Mouse (Mus musculus): ENCODE measurements around the gene Scg5.

Scg5 gene

DNA sequence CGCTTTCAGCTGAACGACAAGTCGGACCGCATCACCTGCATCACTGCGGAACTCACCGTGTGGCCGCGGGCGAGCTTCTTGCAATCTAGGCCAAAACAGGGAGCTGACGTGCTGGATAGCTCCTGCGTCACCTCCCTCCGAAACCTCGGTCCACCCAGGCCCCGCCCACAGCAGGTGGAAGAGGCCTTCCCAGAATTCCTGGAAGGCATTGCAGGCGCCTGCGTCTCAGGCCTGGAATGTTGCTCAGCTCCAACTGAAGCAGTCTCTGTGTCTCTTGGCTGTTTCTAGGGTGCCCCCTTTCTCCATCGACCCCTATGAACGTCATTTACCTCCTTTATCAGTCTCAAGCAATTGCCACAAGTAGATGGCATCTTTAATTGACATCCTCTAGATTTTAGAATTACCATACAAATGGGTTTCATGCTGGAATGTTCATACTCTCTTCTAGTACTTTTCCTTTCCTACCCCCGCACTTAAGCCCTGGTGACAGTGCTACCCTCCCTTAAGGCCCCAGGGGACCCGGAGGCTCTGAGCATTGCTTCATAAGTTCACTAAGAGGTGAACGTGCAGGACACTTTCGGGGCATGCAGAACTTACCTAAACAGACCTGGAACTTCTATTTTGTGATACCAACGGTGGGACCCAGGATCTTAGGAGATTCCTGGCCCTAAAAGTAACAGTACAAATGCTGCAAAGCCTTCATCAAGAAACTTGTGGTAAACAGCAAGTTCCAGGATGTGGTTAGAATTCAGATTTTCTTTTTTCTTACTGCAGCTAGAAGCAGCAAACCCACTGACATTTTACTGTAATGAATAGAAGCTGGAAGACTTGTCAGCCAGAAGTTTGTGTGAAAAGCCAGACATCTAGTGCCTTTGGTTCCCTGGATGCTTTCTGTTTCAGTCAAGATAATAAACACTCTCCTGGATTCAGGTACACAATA, at the start of gene Scg5:
Scg5 (minus strand) TSS at position 179 of the 940 bp plus-strand sequence.
- peak; percentile 78 for DNase-seq (ENCODE audit: low spot score)

DNA sequence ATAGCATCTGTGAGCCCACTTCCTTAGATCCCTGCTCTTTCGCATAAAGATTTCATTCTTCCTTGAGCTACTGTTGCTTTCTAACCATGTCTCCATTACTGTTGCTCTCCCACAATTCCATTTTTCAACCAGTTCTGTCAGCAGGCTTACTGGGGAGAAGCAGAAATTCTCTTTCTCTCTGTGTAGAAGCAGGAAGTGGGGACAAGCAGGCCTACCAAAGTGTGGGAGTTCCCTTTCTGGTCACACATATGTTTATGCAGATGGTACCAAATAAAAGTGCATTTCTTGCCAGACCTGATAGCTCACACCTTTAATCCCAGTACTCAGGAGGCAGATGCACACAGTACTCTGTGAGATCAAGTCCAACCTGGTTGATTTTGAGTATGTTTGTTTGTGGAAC, 41.2 kb upstream of the Scg5 start:
- DNase-seq (ENCODE audit: low spot score), result no peak

DNA sequence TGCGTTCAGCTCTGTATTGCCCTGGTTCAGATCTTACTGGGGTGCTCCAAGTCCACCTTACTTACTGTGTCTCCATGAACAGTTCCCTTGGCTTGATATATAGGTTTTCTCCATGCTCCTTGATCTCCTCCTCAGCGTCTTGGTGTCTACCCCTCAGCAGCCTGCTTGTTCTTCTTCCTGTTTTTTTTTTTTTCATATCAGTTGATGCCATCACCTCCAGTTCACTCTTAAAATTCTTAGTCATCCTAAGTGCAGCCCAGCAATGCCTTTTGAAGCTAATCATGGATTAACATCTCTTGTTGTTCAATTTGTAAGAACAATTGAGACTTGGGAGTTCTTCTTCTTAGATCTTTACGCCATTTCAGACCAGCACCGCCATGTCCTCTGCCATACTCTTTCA, 39.5 kb upstream of the Scg5 start:
- DNase-seq (ENCODE audit: low spot score), result no peak

DNA sequence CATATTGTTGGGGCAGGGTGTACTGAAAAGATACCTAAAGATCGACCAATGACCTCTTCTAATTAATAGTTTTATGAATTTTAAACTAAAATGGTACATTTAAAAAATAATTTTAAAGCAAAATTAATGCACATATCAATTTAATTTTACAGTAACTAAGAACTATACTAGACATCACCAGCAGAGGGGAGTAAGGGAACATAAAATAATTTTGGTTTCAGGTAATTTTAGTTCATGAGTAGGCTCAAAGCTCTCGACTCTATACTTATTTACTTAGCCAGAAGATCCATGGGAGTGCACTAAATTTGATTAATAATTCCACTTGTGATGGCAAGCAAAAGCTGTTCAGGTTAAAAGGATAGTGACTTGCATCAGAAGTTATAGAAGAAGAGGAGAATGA, 37.2 kb upstream of the Scg5 start:
- no peak for DNase-seq (ENCODE audit: low spot score)

DNA sequence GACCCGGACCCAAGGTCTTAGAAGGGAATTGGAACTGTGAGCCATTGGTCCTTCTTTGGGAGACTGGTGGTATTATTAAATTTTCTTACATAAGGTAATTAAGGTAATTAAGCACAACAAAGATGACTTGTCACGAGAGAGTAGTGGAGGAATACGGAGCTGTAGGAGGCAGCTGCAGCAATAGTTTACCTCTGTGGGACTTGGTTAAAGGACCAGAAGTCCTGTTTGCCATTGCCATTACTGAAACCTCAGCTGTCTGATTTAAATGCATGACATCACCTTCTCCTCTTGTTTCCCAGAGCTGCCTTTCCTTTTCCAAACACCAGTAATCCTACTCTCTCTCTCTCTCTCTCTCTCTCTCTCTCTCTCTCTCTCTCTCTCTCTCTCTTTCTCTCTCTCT, 20.2 kb upstream of the Scg5 start:
- DNase-seq (ENCODE audit: low spot score), result peak; percentile 11

DNA sequence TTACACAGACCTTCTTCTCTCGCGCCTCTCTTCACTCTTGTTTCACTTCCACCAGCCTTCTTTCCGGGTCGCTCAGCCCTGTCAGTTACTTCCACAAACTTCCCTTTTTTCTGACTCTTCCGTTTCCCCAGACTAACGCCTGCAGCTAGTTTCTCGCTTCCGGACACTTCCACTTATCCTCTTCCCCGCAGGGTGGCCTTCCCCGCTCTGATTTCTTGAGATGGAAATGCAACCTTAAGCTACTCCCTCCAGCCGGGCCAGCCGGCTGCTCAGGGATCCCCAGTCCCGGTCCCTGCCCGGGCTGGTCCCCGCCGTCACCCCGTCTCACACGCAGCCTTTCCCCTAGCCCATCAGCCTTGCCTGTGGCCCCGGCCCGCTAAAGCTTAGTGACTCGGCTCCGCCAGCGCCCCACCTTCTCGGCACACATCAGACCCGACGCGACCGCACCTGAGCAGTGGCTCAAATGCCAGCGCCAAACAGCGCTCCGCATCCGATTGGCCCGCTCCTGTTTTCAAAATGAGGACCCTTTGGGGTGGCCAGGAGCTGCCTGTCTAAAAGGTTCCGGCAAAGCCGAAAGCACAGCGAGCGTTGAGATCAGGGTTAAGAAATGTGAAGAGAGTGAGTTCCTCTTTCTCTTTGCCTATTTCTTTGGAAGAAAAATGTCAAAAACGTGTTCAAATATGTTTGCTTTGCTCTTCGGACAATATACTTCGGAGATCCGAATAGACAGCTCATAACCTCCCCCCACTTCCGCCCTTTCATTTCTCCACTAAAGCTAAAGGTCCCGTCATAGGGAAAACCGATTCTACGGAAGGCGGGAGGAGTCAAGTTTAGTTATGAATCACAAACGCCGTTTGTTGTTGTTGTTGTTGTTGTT, 19.6 kb upstream of the Scg5 start, which contains the start of gene Arhgap11a:
Arhgap11a (minus strand) TSS at position 417 of the 877 bp plus-strand sequence.
- DNase-seq (ENCODE audit: low spot score), result peak; percentile 91

DNA sequence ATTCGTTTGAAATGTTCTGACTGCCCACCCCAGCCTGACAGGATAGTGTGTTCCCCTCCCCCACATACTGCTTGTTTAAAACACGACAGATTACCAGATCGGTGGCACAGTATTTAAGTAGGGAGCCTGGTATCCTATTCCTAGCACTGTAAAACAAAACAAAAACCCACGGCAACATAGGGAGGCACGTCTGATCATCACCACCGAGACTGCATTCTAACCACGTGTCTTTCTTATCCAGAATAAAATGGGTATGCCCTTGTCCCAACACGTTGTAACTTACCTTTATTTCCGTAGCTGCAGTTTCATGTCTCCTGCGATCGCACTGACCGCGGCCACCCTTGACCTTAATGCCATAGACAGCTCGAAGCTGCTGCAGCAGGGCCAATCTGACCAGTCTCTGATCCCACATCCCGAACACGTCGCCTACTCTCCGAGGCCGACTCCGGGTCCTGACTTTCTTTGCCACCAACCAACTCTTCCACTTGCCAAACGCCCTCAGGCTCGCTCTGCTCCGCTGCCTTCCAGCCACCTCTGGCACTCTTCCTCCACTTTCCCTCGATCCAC, 18.8 kb upstream of the Scg5 start:
- peak; percentile 31 for DNase-seq (ENCODE audit: low spot score)

DNA sequence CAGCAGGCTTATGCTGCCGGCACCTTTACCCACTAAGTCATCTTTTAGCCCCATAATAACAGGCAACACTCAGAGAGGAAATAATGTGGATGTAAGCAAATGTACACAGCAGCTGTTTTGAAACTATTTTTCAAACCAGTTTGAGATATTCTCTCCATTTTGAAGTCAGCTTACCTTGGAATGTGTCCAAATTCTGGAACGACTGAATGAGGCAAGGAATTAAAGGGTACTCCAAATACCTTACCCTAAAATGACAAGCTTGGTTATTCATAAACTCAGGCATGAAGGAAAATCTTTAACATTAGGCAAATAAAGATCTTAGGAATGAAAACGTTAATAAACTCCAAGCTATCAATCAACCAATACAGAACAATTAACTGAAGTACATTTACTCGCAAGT, 16.2 kb upstream of the Scg5 start:
- DNase-seq (ENCODE audit: low spot score), result no peak

DNA sequence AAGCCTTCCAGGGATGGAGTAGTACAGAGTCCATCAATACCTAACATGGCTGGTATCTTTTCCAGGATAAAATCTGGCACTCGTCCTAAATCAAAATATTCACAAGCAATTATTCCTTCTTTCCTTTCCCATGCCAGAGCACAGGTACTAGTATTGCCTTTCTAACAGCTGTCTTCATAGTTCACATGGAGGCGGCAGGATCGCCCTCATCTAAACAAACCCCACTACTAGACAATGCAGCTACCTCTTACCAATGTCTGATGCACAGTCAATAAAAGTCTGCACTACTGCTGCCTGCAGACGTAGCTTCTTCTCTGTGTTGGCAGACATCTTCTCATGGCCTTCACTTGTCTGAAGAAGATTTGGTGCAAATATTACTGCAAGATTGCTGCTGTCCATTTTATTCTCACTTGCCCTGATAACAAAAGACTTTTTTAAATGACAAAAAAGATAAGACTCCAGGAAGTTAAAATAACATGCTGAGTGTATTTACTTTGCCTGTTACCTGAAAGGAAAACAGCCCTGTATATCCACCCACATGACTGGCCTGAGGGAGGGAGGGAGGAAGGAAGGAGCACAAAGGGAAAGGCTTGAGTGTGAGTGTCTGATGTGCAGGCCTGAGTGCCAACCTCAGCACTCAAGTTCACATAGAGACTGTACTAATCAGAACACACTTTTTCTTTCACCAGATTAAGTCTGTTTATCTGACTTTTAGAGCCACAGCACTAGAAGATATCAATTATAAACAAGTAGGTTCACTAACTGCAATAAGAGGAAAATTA, 12.9 kb upstream of the Scg5 start:
- DNase-seq (ENCODE audit: low spot score), result no peak

DNA sequence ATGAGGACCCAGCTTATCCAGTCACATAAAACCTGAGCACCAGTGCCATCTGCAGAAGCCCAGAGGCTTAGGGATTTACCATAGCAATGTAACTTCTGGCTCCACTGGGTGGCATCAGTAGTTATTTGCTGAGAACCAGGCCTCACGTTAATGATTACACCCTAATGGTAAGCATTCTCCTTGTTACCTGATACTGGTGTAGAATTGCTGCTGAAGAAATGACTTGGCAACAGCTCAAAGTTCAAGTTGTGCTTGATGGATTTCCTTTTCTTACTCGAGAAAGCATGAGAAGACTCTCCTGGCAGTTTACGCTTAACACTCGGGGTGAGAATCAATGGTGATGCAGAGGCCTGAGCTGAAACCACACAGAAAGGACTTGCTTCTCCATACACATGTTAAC, 10.6 kb upstream of the Scg5 start:
- DNase-seq (ENCODE audit: low spot score), result no peak

DNA sequence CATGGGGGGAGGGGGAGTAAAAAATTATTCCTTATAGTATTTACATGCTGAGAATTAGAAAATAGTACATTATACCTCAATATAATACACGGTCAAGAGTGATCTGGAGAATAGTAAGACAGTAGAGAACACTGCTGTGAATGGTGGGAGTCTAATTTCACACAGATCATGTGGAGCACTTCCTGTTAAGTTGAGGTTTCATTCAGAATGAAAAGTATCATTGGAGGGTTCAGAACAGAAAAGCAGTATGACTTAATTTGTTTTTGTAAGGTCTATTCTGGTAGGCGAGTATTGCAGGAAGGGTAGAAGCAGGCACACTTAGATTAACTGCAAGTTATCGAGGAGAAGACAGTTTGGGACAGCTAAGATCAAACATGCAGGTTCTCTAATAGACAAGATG, 6.3 kb upstream of the Scg5 start:
- no peak for DNase-seq (ENCODE audit: low spot score)

DNA sequence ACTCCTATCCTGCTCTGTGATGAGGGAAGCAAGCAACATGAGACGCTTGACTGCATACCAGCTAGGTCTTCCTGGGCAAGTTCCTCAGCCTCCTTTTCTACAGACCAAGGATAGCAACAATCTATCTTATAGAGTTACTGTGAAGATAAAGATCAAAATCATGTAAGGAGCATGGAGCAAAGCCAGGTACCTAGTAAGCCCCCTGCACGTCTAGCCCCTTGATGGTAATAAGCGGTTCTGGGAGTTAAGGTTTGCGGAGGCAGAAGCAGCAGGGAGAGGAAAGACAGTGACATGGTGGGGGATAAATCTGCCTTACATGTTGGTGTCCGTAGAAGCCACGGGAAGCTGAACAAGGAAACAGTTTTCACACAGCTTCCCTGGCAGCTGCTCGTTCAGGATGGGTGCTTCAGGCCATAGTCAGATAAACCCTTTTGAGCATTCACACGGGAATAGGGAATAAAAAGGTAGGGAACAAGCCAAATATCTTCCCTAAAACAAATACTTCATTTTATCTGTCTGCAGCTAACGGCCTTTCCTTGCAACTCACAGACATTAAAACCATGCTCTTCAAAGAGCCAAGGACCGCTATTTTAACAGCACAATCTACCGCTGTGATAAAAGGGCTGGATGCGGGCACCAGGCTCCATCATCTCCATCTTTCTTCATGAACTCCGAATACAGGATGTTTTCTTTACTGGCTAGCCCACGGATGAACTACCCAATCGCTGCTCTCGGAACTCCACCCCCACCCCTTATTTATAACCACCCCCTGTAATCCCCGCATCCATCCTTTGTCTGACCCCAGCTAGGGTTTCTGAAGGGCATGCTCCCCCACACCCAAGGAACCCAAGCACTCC, 607 bp downstream of the Scg5 start:
- no peak for DNase-seq (ENCODE audit: low spot score)

DNA sequence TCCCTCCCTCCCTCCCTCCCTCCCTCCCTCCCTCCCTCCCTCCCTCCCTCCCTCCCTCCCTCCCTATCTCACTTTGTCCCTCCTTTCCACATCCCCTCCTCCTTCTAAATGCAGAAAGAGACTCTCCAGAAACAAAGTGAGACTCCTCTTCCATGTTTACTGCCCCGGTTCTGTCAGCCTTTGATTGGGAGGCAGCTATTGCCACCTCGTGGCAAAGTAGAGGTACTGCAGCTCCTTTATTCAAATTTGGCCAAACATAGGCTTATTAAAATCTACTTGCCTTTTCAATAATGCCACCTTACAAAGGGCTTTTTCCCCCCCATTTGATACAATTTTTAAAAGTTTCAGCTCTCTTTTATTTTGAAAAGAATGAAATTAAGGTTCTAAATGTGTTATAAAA, 5.0 kb downstream of the Scg5 start:
- no peak for DNase-seq (ENCODE audit: low spot score)

DNA sequence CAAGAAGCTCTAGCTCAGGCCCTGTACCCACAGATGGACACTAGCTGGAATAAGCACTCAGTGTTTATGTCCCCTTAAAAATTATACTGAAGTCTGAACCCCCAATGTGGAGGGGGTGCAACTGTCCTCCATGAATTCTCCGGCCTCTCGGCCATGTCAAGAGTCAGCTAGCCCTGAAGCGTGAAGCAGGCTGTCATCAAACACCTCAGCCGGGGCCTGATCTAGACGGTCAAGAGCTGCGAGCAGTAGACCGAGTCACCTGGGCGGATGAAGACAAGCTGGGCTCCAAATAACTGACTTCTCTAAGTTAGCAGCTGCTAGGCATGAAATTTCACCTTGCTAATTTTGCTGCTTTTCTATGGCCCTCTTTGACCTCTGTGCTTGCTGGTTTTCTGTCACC, 6.6 kb downstream of the Scg5 start:
- DNase-seq (ENCODE audit: low spot score), result no peak

DNA sequence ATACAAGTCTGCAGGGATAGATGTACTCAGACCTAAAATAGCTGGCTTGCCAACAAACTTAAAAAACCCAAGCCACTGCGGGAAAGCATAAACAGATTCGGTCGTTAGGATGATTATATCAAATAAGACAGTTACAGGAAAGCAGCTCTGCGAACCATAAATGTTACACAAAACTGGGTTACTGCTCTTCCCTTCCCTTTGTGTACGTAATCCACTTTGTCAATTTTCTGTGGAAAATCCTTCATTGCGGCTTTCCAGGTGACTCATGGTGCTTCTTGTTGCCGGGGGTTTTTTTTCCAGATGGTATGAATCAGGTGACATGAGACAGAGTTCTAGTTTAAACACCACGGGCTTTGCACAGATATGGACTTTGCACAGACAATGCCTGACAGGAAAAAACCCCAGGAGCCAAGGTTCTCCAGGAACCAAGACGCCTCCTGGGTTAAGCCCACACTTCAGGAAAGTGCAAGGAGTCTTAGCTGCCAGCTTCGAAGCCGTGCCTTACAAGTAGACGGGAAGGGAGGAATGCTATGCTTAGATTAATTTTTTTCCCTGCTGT, 7.7 kb downstream of the Scg5 start:
- no peak for DNase-seq (ENCODE audit: low spot score)

DNA sequence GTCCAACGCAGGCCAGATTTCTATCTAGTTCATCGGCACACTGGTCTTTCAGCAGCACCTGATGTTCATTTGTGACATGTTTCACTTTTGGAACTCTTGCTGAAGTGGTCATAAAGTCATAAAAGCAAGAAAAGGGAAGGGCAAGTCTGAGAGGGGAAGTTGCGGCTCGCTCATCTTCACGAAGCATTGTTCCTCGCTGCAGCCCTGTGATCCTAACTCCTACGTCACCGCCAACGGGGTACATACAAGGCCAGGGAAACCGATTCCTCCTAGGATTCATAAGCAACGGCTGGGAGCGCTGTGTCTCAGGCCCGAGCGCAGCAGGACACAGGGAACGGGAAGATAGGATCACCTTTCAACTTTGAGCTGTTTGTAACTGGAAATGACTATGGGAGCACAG, 8.8 kb downstream of the Scg5 start:
- DNase-seq (ENCODE audit: low spot score), result no peak

DNA sequence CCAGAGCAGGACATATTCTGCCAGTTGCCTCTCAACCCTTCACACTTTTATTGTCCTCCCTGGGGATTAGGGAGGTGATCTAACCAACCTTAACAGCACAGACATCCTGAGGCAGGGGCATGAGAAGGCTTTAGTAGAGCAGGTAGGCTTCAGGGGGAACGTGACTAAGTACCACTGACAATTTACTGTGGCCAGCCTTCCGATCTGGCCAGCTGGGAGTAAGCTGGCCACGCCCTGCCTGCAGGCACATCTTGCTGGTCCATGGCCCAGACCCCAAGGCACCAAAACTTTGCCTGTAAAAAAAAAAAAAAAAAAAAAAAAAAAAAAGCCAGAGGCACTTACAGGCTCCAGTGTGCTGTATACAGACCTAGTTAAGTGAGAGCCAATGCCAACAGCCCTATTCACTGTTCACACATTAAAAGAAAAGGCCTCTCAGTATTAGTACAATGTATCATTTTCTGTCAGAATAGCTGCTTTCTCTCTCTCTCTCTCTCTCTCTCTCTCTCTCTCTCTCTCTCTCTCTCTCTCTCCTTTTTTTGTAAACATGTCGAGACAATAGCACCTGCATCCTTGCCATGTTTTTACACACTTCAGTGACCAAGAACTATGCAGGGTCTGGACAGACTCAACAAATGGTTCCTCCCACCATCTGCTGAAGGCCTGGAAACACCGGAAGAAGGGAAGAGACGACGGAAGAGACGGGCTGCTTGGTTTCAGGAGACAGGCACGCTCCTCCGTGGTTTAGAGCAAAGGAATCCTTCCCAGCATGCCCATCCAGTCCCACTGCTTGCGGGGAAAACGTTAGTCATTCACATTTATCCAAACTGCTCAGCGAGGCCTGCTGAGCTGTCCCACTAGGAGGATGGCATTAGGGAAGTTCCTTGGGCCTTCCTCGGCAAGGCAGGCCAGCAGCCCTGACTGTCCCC, 11.0 kb downstream of the Scg5 start:
- no peak for DNase-seq (ENCODE audit: low spot score)

DNA sequence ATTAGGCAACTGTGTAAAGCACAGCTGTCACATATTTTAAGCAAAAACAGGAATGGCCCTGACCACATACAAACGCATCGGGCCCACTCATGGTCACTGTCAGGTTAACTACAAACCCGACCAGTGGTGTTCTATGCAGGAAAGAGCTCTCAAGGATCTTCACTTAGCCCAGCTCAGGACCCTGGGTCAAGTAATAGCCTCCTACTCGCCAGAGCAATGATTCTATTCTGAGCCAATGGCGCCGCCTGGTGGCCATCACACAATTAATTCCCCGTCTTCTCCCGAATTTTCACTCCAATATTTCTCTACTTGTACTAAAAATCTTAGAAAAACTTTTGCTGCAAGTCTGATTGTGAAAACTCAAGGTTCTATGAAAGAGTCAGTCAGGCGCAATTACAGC, 21.3 kb downstream of the Scg5 start:
- DNase-seq (ENCODE audit: low spot score), result no peak

DNA sequence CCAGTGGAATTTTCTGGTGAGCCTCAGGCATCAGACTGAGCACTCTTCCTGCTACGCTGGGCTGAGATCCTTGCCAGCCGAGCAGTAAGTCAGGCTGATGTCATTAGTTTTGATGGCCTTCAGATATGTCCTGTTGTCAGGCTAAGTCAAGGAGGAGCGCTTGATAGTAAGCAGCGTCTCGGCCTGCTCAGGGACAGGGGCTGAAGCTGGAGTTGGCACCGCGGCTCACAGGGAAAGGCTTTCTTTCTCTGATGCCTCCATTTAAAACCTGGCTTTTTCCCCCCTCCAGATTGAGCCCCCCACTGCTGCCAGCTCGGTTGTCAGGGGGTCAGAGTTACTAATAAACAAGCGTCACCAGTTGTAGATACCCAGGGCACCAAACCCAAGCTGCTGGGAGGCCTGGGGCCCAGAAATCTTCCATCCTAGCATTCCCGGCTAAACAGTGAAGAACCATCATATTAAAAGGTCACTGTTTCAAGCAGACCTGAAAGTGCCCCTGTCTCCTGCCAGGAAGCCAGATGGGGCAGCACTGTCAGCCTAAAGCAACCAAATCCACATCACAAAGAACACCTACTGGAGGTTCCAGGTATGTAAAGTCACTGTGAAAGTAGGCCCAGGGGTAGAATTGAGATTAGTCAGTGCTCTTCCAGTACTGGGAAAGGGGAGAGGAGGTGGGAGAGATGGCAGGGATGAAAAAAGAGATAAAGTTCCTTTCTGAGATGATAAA, 21.9 kb downstream of the Scg5 start:
- no peak for DNase-seq (ENCODE audit: low spot score)
